Mouse (Mus musculus): ENCODE results near the gene Sort1. TPM values are rescaled to one million over a fixed set of nuclear protein-coding genes. Genes with fewer than 3 reads are reported as not detected.

The Sort1 gene
- polyA plus RNA-seq, 1 experiment from 2014 or later = 13.5 TPM

DNA sequence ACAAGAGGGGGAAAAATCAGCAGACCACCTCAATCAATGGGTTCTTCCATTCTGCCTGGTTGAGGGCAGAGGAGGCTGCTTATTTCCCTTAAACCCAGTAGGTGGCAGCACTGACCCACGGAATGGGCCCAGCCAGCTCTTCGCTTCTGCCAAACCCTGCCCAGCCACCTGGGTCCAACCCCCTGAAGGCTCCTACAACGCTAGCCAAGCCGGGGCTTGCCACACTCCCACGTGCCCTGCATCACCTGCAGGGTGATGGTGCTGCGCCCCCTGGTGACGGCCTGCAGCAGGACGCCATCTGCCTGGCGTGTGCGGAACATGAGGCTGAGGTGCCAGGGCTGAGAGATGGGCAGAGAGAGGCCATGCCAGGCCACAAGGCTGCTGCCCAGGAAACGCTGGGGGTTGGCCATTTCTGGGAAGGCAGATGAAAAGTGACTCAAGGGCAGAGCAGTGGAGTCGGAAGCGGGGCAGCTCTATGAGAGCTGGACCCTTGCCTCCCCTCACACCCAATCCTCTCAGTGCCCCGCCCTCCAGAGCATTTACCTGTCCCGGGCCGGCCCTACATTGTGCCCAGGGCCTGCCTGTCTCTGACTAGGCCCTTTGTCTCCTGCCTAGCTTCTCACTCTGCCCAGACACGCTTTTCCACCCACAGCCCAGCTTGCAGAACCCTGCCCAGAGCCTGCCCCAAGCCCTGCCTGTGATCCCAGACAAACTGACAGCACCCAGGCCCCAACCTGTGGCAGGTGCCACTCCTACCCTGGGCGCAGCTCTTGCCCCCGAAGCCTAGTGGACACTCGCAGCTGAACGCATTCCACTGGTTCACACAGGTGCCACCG is 118.0 kb downstream of the Sort1 start:
- peaks cover 32% of the 10 kb centered on the region for H3K4me1 ChIP-seq
- peak overlapping the region; percentile 45 for H3K27ac ChIP-seq
- H3K4me3 ChIP-seq = no peak overlapping the region
- H3K36me3 ChIP-seq (ENCODE audit: poor library complexity, severe bottlenecking) = peaks cover 98% of the 10 kb centered on the region
- H3K9me3 ChIP-seq (replicated peaks) = no peaks in the 10 kb centered on the region
- no peak overlapping the region; the same call in 1 of the 2 replicates for H3K4me2 ChIP-seq
- peak; percentile 91 for ATAC-seq
- peak overlapping the region; percentile 35; the same call in 1 of the 2 replicates for H3K9ac ChIP-seq
- WGBS = 43% methylated on average over 22 of the region's 22 CpGs
- no peaks in the 10 kb centered on the region for H3K27me3 ChIP-seq

DNA sequence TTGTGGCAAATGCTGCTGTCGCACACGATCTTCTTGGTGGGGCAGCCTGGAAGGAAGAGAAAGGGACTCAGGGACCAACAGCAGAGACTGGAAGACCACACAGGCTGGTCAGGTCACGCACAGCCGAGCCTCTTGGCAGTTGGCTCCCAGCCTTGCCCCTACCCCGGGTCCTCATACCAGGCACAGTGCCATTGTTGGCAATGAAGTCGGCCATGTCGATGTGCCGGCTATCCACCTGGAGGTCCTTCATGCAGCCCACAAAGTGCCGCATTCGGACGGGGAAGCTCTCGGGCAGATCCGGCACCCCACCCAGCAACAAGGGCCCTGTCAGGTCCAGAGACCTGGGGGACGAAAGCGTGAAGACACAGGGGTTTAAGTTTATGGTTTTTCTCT is 118.6 kb downstream of the Sort1 start:
- H3K9ac ChIP-seq = no peak overlapping the region
- WGBS = 77% methylated on average over 15 of the region's 15 CpGs
- peak overlapping the region; percentile 45 for H3K27ac ChIP-seq
- no peaks in the 10 kb centered on the region for H3K9me3 ChIP-seq (replicated peaks)
- H3K27me3 ChIP-seq = no peaks in the 10 kb centered on the region
- peaks cover 97% of the 10 kb centered on the region for H3K36me3 ChIP-seq (ENCODE audit: poor library complexity, severe bottlenecking)
- H3K4me1 ChIP-seq = peaks cover 35% of the 10 kb centered on the region
- ATAC-seq = no peak
- no peak overlapping the region for H3K4me2 ChIP-seq
- H3K4me3 ChIP-seq = no peak overlapping the region

GRCm38 (mm10) chr3:108405536-108406305 is 121.8 kb downstream of the Sort1 start:
- Histone ChIP-seq H3K9me3 (replicated peaks) (no peaks in the 10 kb centered on the region), H3K36me3 (ENCODE audit: poor library complexity, severe bottlenecking) (peaks cover 80% of the 10 kb centered on the region), H3K27ac (peak overlapping the region; percentile 88), H3K4me3 (no peak overlapping the region), H3K9ac (peak overlapping the region; percentile 45), H3K4me2 (peak overlapping the region; percentile 40), H3K4me1 (peaks cover 60% of the 10 kb centered on the region), H3K27me3 (no peaks in the 10 kb centered on the region)
- ATAC-seq = peak; percentile 25
- 13% methylated on average over 14 of the region's 14 CpGs for WGBS

DNA sequence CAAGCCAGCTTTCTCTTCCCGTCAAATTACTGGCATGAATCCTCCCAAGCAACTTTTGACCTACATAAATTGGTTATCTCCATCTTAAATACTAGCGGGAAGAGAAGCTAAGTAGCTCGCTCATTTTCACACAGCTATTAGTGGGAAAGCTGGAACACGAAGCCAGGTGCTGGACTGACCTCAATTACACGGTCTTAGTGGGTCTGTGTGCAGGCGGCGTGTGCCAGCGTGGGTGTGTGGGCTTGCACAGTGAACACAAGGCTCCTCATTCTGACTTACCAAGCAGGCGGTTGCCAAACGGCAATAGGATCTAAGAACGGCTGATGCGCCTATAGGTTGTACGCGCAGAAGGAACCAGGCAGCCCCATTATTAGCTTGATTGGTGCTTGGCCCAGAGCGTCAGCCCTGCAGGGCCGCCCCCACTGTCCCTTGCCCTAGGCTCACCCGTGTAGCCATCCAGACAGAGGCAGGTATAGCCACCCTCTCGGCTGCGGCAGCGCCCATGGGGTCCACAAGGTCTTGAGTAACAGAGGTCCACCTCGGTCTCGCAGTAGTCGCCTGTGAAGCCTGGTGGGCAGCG is 122.5 kb downstream of the Sort1 start:
- Histone ChIP-seq H3K36me3 (ENCODE audit: poor library complexity, severe bottlenecking) (peaks cover 73% of the 10 kb centered on the region), H3K4me2 (peak overlapping the region; percentile 40; the same call in 1 of the 2 replicates), H3K27ac (peak overlapping the region; percentile 88), H3K27me3 (no peaks in the 10 kb centered on the region), H3K4me1 (peaks cover 67% of the 10 kb centered on the region), H3K9ac (peak overlapping the region; percentile 45; the same call in 1 of the 2 replicates), H3K4me3 (no peak overlapping the region), H3K9me3 (replicated peaks) (no peaks in the 10 kb centered on the region)
- WGBS = 74% methylated on average over 24 of the region's 24 CpGs
- ATAC-seq = no peak

DNA sequence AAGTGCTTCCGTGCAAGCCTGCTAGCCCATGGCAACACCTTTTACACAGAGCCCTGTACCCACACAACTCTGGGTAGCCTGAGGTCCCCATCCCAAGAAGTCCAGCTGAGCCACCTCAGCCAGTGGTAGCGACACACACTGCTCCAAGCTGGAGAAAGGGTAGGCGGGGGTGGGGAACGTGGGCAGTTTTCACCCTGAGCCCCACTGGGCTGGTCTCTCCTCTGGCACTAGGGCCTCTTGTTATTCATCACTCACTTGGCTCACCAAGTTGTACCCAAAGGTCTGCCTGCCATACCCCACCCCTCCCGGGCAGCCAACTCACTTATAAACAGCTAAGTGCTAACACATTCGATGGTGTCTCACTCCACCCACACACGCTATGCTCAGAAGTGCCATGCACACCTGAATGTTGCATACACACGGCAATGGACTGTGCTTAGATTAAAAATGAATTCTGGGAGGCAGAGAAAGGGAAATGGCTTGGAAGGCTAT is 124.7 kb downstream of the Sort1 start:
- H3K27ac ChIP-seq = no peak overlapping the region
- H3K9me3 ChIP-seq (replicated peaks) = peaks cover 11% of the 10 kb centered on the region
- peaks cover 75% of the 10 kb centered on the region for H3K36me3 ChIP-seq (ENCODE audit: poor library complexity, severe bottlenecking)
- WGBS = 86% methylated on average over 8 of the region's 8 CpGs
- no peak overlapping the region for H3K9ac ChIP-seq
- peaks cover 70% of the 10 kb centered on the region for H3K4me1 ChIP-seq
- peak overlapping the region; percentile 87; the same call in 1 of the 2 replicates for H3K4me2 ChIP-seq
- no peaks in the 10 kb centered on the region for H3K27me3 ChIP-seq
- no peak for ATAC-seq
- no peak overlapping the region for H3K4me3 ChIP-seq

DNA sequence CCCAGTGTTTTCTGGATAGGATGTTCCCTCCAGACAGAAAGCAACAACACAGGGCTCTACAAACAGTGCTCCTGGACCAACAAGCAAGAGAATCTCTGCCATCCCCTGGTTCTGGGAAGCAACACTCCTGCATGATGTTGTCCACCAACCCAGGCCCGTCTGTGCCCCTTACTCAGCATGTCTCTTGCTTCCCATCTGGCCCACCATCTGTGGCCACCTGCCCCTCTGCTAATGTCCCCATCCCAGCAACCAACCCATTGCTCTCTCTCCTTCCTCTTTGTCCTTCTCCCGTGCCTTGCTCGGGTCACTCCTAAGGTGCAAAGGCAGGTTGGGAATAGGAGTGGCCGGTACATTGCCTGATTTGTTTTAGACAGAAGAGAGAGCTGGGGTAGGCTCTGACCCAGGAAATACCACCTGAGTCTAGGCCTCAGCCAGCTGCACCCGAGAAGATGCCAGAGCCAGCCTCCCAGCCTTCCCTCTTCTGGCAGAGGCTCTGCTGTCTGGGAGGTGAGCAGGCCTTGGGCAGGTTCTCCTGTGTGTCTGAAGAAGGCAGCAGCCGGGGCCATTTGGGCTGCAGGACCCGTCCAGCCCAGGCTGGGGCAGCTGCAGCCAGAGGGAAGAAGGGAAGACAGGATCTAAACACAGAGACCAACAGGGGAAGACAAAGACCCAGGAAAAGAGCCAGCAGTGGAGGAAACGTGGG is 125.9 kb downstream of the Sort1 start:
- Histone ChIP-seq H3K27ac (peak overlapping the region; percentile 98), H3K9ac (peak overlapping the region; percentile 80), H3K9me3 (replicated peaks) (peaks cover 18% of the 10 kb centered on the region), H3K36me3 (ENCODE audit: poor library complexity, severe bottlenecking) (peaks cover 74% of the 10 kb centered on the region), H3K4me1 (peaks cover 83% of the 10 kb centered on the region), H3K27me3 (no peaks in the 10 kb centered on the region), H3K4me3 (peak overlapping the region; percentile 43), H3K4me2 (peak overlapping the region; percentile 87)
- 17% methylated on average over 8 of the region's 8 CpGs for WGBS
- peak; percentile 4 for ATAC-seq

- H3K9me3 ChIP-seq (replicated peaks) = peaks cover 18% of the 10 kb centered on the region
- no peaks in the 10 kb centered on the region for H3K27me3 ChIP-seq
- WGBS = 2% methylated on average over 4 of the region's 5 CpGs
- peaks cover 69% of the 10 kb centered on the region for H3K36me3 ChIP-seq (ENCODE audit: poor library complexity, severe bottlenecking)
- peak overlapping the region; percentile 87 for H3K4me2 ChIP-seq
- peak overlapping the region; percentile 98 for H3K27ac ChIP-seq
- ATAC-seq = peak; percentile 36
- H3K4me3 ChIP-seq = peak overlapping the region; percentile 43
- H3K4me1 ChIP-seq = peaks cover 82% of the 10 kb centered on the region
- peak overlapping the region; percentile 80 for H3K9ac ChIP-seq
These were observed 126.5 kb downstream of the Sort1 start for GRCm38 (mm10) chr3:108410359-108410714.

Other genes starting within 250 kb of the Sort1 start
- gene Gstm4, start 239.2 kb upstream of the Sort1 start, polyA plus RNA-seq (2015; fragmentation: Nextera tagmentation; extraction: Ambion mirVana) = 10.8 and 11.4 TPM in 2 replicates
- gene Ampd2, start 197.4 kb upstream of the Sort1 start, polyA plus RNA-seq (2015; fragmentation: Nextera tagmentation; extraction: Ambion mirVana) = 38.6 and 45.3 TPM in 2 replicates
- 0.44 and 0.57 TPM in 2 replicates for gene Gnat2, start 191.3 kb upstream of the Sort1 start, polyA plus RNA-seq (2015; fragmentation: Nextera tagmentation; extraction: Ambion mirVana)
- gene Gnai3, start 137.9 kb upstream of the Sort1 start, polyA plus RNA-seq (2015; fragmentation: Nextera tagmentation; extraction: Ambion mirVana) = 173 and 180 TPM in 2 replicates
- 0.98 and 1.0 TPM in 2 replicates for gene Gpr61, start 129.2 kb upstream of the Sort1 start, polyA plus RNA-seq (2015; fragmentation: Nextera tagmentation; extraction: Ambion mirVana)
- gene Amigo1, start 97.7 kb upstream of the Sort1 start, polyA plus RNA-seq (2015; fragmentation: Nextera tagmentation; extraction: Ambion mirVana) = 6.4 and 8.1 TPM in 2 replicates
- gene Cyb561d1, start 82.9 kb upstream of the Sort1 start, polyA plus RNA-seq (2015; fragmentation: Nextera tagmentation; extraction: Ambion mirVana) = 3.6 and 4.7 TPM in 2 replicates
- gene Atxn7l2, start 73.1 kb upstream of the Sort1 start, polyA plus RNA-seq (2015; fragmentation: Nextera tagmentation; extraction: Ambion mirVana) = 29.0 and 30.3 TPM in 2 replicates
- 2.5 TPM in 2 replicates for gene Sypl2, start 57.4 kb upstream of the Sort1 start, polyA plus RNA-seq (2015; fragmentation: Nextera tagmentation; extraction: Ambion mirVana)
- gene Psma5, start 27.2 kb upstream of the Sort1 start, polyA plus RNA-seq (2015; fragmentation: Nextera tagmentation; extraction: Ambion mirVana) = 298 and 305 TPM in 2 replicates
- gene Mybphl, start 80.8 kb downstream of the Sort1 start, polyA plus RNA-seq (2015; fragmentation: Nextera tagmentation; extraction: Ambion mirVana) = not detected in 2 replicates
- 68.6 and 68.9 TPM in 2 replicates for gene Psrc1, start 99.8 kb downstream of the Sort1 start, polyA plus RNA-seq (2015; fragmentation: Nextera tagmentation; extraction: Ambion mirVana)
- 45.3 and 56.9 TPM in 2 replicates for gene Celsr2, start 131.5 kb downstream of the Sort1 start, polyA plus RNA-seq (2015; fragmentation: Nextera tagmentation; extraction: Ambion mirVana)
- 196 and 205 TPM in 2 replicates for gene Sars, start 161.1 kb downstream of the Sort1 start, polyA plus RNA-seq (2015; fragmentation: Nextera tagmentation; extraction: Ambion mirVana)

Measured in forebrain, embryonic 13.5 days (tissue).